Mouse (Mus musculus) naive thymus-derived CD4-positive, alpha-beta T cell, adult 2 months (primary cell): Measurements from ENCODE around the gene Gm12790.
"Not testable (repeated sequence)": the region's sequence is repeated elsewhere in the genome, so short reads cannot be mapped to it uniquely, and the experiment has no call there.

Source experiments
- DNase-seq: peaks from one replicate; pipeline ENCODE4 v3.0.0-alpha.2; 2011; ENCODE audit warnings: low read depth

The Gm12790 gene

GRCm38 (mm10) chr4:101980949-101981348 lies at the start of gene Gm12790:
Gm12790 (minus strand) TSS chr4:101981049.
- not testable (repeated sequence) for DNase-seq

- DNase-seq: no peak
These were observed 45.8 kb upstream of the Gm12790 start for GRCm38 (mm10) chr4:102026619-102027018.

- DNase-seq: peak; percentile 58
These were observed 17.5 kb upstream of the Gm12790 start for GRCm38 (mm10) chr4:101998267-101998922.

- DNase-seq: no peak
These were observed 16.6 kb upstream of the Gm12790 start for GRCm38 (mm10) chr4:101997426-101997825.

GRCm38 (mm10) chr4:101986326-101986725 lies 5.5 kb upstream of the Gm12790 start, which contains the start of gene Gm12789:
Gm12789 (plus strand) TSS chr4:101986626.
- DNase-seq: not testable (repeated sequence)

GRCm38 (mm10) chr4:101985678-101986077 lies 4.8 kb upstream of the Gm12790 start:
- DNase-seq: no peak

GRCm38 (mm10) chr4:101940107-101940506 lies 40.7 kb downstream of the Gm12790 start, which contains the start of gene Gm12794:
Gm12794 (plus strand) TSS chr4:101940407.
- not testable (repeated sequence) for DNase-seq
